Mouse (Mus musculus) CH12.LX (cell line): Measurements from ENCODE around the gene Rpl7l1. TPM values are rescaled to one million over a fixed set of nuclear protein-coding genes. Genes with fewer than 3 reads are reported as not detected.

Source experiments
- DNase-seq: peaks from one replicate; pipeline ENCODE4 v3.0.0-alpha.2; 2013; ENCODE audit errors: extremely low read depth
- H3K27ac ChIP-seq: 2 replicates; pipeline ENCODE4 v1.5.1; 2012; ENCODE audit warnings: low read depth, mild to moderate bottlenecking, control low read depth, moderate library complexity; ENCODE audit not compliant: insufficient read depth
- H3K27me3 ChIP-seq: replicated peaks from 2 replicates; pipeline ENCODE3; 2012; ENCODE audit warnings: inconsistent platforms
- H3K36me3 ChIP-seq, 2 experiments: replicated peaks in 1 of 2; 2 replicates each; pipeline versions ENCODE3 to v1.6.1; 2012; ENCODE audit warnings: inconsistent platforms in 1 of 2, low read length in 1 of 2, mild to moderate bottlenecking in 1 of 2, mixed read lengths in 1 of 2, moderate library complexity in 1 of 2; ENCODE audit not compliant: control insufficient read depth in 1 of 2, insufficient read depth in 1 of 2
- H3K4me1 ChIP-seq, 2 experiments: 2 replicates each; pipeline ENCODE4 v1.6.1; 2012; ENCODE audit warnings: inconsistent platforms in 1 of 2, moderate library complexity in 1 of 2; ENCODE audit not compliant: insufficient read depth in 2 of 2, control insufficient read depth in 1 of 2
- H3K4me2 ChIP-seq: 2 replicates; pipeline ENCODE4 v1.6.1; 2012; ENCODE audit warnings: low read depth, mild to moderate bottlenecking, control low read depth; ENCODE audit not compliant: poor library complexity, insufficient read depth, severe bottlenecking
- H3K4me3 ChIP-seq, 3 experiments: fragments of 150-350 bp in 1 of 3; sonication (generic) in 1 of 3; replicated peaks in 1 of 3; 2 replicates each; pipeline versions ENCODE3 to v1.5.1; 2011 to 2012; ENCODE audit warnings: low read depth in 2 of 3, low read length in 2 of 3, mild to moderate bottlenecking in 2 of 3, moderate library complexity in 2 of 3, control low read depth in 1 of 3, improper control_type of control experiment in 1 of 3, inconsistent platforms in 1 of 3, mixed read lengths in 1 of 3; ENCODE audit not compliant: poor library complexity in 1 of 3
- H3K79me2 ChIP-seq: replicated peaks from 2 replicates; pipeline ENCODE4 v1.6.1; 2012; ENCODE audit warnings: mild to moderate bottlenecking, moderate library complexity; ENCODE audit not compliant: control insufficient read depth, poor library complexity, insufficient read depth, severe bottlenecking; ENCODE audit errors: extremely low read depth
- H3K9ac ChIP-seq: 2 replicates; pipeline ENCODE4 v1.6.1; 2012; ENCODE audit warnings: low read depth, mild to moderate bottlenecking, control low read depth, moderate library complexity; ENCODE audit not compliant: insufficient read depth
- H3K9me3 ChIP-seq: replicated peaks from 2 replicates; pipeline ENCODE3; 2012; ENCODE audit warnings: low read length, inconsistent platforms, mixed read lengths
- ELF1 ChIP-seq: IDR thresholded peaks from 2 replicates; pipeline ENCODE4 v1.6.1; 2014; ENCODE audit warnings: low read depth, mild to moderate bottlenecking, inconsistent platforms, low read length, improper control_type of control experiment
- EP300 ChIP-seq: IDR thresholded peaks from 2 replicates; pipeline ENCODE4 v1.6.1; 2011; ENCODE audit warnings: low read length, improper control_type of control experiment
- GABPA ChIP-seq: IDR thresholded peaks from 2 replicates; pipeline ENCODE4 v1.6.1; 2012; ENCODE audit warnings: low read depth, low read length, improper control_type of control experiment, inconsistent platforms; ENCODE audit not compliant: insufficient replicate concordance
- IRF4 ChIP-seq: IDR thresholded peaks from 2 replicates; pipeline ENCODE4 v1.6.1; 2014; ENCODE audit warnings: low read depth, mild to moderate bottlenecking, inconsistent platforms, low read length, improper control_type of control experiment
- JUN ChIP-seq: IDR thresholded peaks from 2 replicates; pipeline ENCODE4 v1.6.1; 2011; ENCODE audit warnings: low read depth, mild to moderate bottlenecking, low read length, improper control_type of control experiment, moderate library complexity; ENCODE audit not compliant: insufficient read depth
- JUND ChIP-seq: conservative IDR thresholded peaks from 2 replicates; pipeline ENCODE4 v1.6.1; 2011; ENCODE audit warnings: low read depth, low read length, improper control_type of control experiment
- MAFK ChIP-seq: IDR thresholded peaks from 2 replicates; pipeline ENCODE4 v1.6.1; 2011; ENCODE audit warnings: low read length, improper control_type of control experiment; ENCODE audit not compliant: insufficient replicate concordance
- MXI1 ChIP-seq: IDR thresholded peaks from 2 replicates; pipeline ENCODE4 v1.6.1; 2011; ENCODE audit warnings: mild to moderate bottlenecking, low read depth, low read length, improper control_type of control experiment
- MYC ChIP-seq: IDR thresholded peaks from 2 replicates; pipeline ENCODE4 v1.6.1; 2011; ENCODE audit warnings: low read depth, mild to moderate bottlenecking, improper control_type of control experiment, low read length
- NELFE ChIP-seq: IDR thresholded peaks from 2 replicates; pipeline ENCODE4 v1.6.1; 2011; ENCODE audit warnings: low read depth, low read length, improper control_type of control experiment
- NRF1 ChIP-seq: IDR thresholded peaks from 2 replicates; pipeline ENCODE4 v1.6.1; 2014; ENCODE audit warnings: low read depth, mild to moderate bottlenecking, inconsistent platforms, low read length, improper control_type of control experiment, moderate library complexity
- PAX5 ChIP-seq: IDR thresholded peaks from 2 replicates; pipeline ENCODE4 v1.6.1; 2012; ENCODE audit warnings: low read length, inconsistent platforms, mixed read lengths
- RAD21 ChIP-seq: IDR thresholded peaks from 2 replicates; pipeline ENCODE4 v1.6.1; 2011; ENCODE audit warnings: low read depth, mild to moderate bottlenecking, low read length, improper control_type of control experiment, moderate library complexity
- RCOR1 ChIP-seq: conservative IDR thresholded peaks from 2 replicates; pipeline ENCODE4 v1.6.1; 2012; ENCODE audit warnings: low read depth, mild to moderate bottlenecking, inconsistent platforms, low read length, improper control_type of control experiment
- SIN3A ChIP-seq: IDR thresholded peaks from 2 replicates; pipeline ENCODE4 v1.6.1; 2012; ENCODE audit warnings: low read length, improper control_type of control experiment, inconsistent platforms
- SMC3 ChIP-seq: IDR thresholded peaks from 2 replicates; pipeline ENCODE4 v1.6.1; 2011; ENCODE audit warnings: low read depth, low read length, improper control_type of control experiment
- TBP ChIP-seq: conservative IDR thresholded peaks from 2 replicates; pipeline ENCODE4 v1.6.1; 2011; ENCODE audit warnings: low read depth, low read length, improper control_type of control experiment
- TCF12 ChIP-seq: IDR thresholded peaks from 2 replicates; pipeline ENCODE4 v1.6.1; 2014; ENCODE audit warnings: low read depth, mild to moderate bottlenecking, inconsistent platforms, low read length, improper control_type of control experiment
- UBTF ChIP-seq: IDR thresholded peaks from 2 replicates; pipeline ENCODE4 v1.6.1; 2012; ENCODE audit warnings: low read depth, mild to moderate bottlenecking, inconsistent platforms, low read length, improper control_type of control experiment, moderate library complexity
- ZC3H11A ChIP-seq: IDR thresholded peaks from 2 replicates; pipeline ENCODE4 v1.6.1; 2012; ENCODE audit warnings: low read depth, mild to moderate bottlenecking, inconsistent platforms, low read length, improper control_type of control experiment
- ZMIZ1 ChIP-seq: IDR thresholded peaks from 2 replicates; pipeline ENCODE4 v1.6.1; 2012; ENCODE audit warnings: low read depth, mild to moderate bottlenecking, inconsistent platforms, low read length, improper control_type of control experiment
- ZNF384 ChIP-seq: IDR thresholded peaks from 2 replicates; pipeline ENCODE4 v1.6.1; 2012; ENCODE audit warnings: low read depth, low read length, improper control_type of control experiment, inconsistent platforms
- dilution Hi-C: fragments of 300-500 bp; cut with MboI; formaldehyde crosslinking; loops from 2 replicates; pipeline ENCODE4 v1.14.3; 2020; ENCODE audit warnings: low sequenced_read_pairs; ENCODE audit not compliant: extremely low pct_unique_long_range_greater_than_20kb, extremely low pct_ligation_motif_present
- in situ Hi-C: fragments of 300-500 bp; cut with MboI; formaldehyde crosslinking; loops from 3 replicates; pipeline ENCODE4 v1.14.3; 2019; ENCODE audit warnings: low sequenced_read_pairs, low pct_ligation_motif_present, low pct_unique_long_range_greater_than_20kb, mixed read lengths
- polyA plus RNA-seq: library from polyadenylated mRNA; unstranded; fragments of >175 nt; gene quantifications from 2 replicates; pipeline ENCODE4 v1.2.1, GENCODE M21; 2012; ENCODE audit warnings: low read depth; ENCODE audit not compliant: insufficient read length
- total RNA-seq, 2 experiments: library from RNA; depleted of rRNA; stranded (reverse); fragments of 300-350 nt in 1 of 2; fragments of >200 nt in 1 of 2; gene quantifications; 2 replicates each; pipeline ENCODE4 v1.2.3; 2012 to 2014

Gene Rpl7l1
- total and polyA plus RNA-seq, 3 experiments: 160 to 296 (median 261) TPM

DNA sequence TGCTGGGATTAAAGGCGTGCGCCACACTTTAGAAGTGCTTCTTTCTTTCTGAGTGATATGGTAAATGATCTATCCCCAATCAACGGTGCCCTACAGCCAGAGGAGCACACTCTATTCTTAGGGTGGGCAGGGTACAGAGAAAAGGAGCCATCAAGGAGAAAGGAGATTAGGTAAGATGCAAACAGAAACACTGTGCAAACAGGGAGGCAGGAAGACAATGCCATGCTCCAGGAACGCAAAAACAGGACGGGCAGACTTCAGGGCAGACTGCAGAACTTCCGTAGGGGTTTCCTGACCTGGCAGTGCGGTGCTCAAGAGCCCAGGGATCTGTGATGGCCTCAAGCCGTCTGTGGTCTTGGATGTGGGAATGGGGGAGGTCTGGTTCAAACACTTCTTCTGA, 31.2 kb upstream of the Rpl7l1 start:
- no peak overlapping the region for H3K9ac ChIP-seq
- no peak overlapping the region for H3K27ac ChIP-seq
- 0 out of 2 replicates have a peak, but pooled peaks cover 4% of the 10 kb centered on the region for H3K79me2 ChIP-seq
- DNase-seq: no peak
- in situ Hi-C loops: no loop called here
- H3K4me3 ChIP-seq: no peak overlapping the region
- H3K27me3 ChIP-seq: no peaks in the 10 kb centered on the region
- dilution Hi-C loops: no loop called here
- TF ChIP-seq TCF12 (no peak), GABPA (no peak), JUN (no peak)
- H3K4me2 ChIP-seq: no peak overlapping the region
- peaks cover 0 to 2% of the 10 kb centered on the region in 2 experiments; a peak in 1 of 4 replicates for H3K4me1 ChIP-seq
- peaks cover 44 to 82% of the 10 kb centered on the region in 2 experiments for H3K36me3 ChIP-seq
- no peaks in the 10 kb centered on the region for H3K9me3 ChIP-seq

DNA sequence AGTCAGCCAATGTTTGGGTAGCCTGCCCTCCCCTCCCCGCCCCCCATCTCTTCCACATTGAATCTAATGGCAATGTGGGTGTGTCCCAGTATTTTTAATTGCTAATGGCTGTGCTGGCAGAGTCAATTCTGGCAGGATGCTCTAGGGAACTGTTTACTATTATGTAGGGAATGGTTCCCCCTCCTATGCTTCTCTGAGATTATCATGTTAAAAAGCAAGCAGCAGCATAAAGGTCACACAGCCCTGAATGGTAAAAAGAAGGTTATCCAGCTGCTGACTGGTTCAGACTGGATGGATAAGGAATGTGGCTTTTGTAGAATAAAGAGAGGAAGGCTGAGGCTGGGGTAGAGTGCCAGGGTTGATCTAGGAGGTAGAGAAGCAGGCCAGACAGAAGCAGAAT, 30.0 kb upstream of the Rpl7l1 start:
- DNase-seq: no peak
- peaks cover 46 to 82% of the 10 kb centered on the region in 2 experiments for H3K36me3 ChIP-seq
- no peak overlapping the region for H3K9ac ChIP-seq
- no peak overlapping the region for H3K4me3 ChIP-seq
- no peak for TF ChIP-seq NRF1
- no peak for TF ChIP-seq MYC
- TF ChIP-seq SIN3A: no peak
- TF ChIP-seq TBP: no peak
- no peak for TF ChIP-seq JUND
- no peak for TF ChIP-seq RCOR1
- no peak for TF ChIP-seq UBTF
- TF ChIP-seq TCF12: no peak
- TF ChIP-seq MAFK: no peak
- TF ChIP-seq PAX5: no peak
- no peak for TF ChIP-seq MXI1
- TF ChIP-seq ZMIZ1: no peak
- no peak for TF ChIP-seq NELFE
- no peak overlapping the region for H3K27ac ChIP-seq
- dilution Hi-C loops (no loop called here), in situ Hi-C loops (no loop called here)
- no peaks in the 10 kb centered on the region for H3K27me3 ChIP-seq
- H3K4me1 ChIP-seq: peaks cover 0 to 2% of the 10 kb centered on the region in 2 experiments; a peak in 1 of 4 replicates
- H3K9me3 ChIP-seq: no peaks in the 10 kb centered on the region
- no peak overlapping the region for H3K4me2 ChIP-seq
- 0 out of 2 replicates have a peak, but pooled peaks cover 2% of the 10 kb centered on the region for H3K79me2 ChIP-seq

- H3K9ac ChIP-seq: no peak overlapping the region
- no peak overlapping the region for H3K4me3 ChIP-seq
- no peaks in the 10 kb centered on the region for H3K9me3 ChIP-seq
- H3K27me3 ChIP-seq: no peaks in the 10 kb centered on the region
- no peaks in the 10 kb centered on the region for H3K4me1 ChIP-seq
- no peak for DNase-seq
- peaks cover 51 to 85% of the 10 kb centered on the region in 2 experiments for H3K36me3 ChIP-seq
- no peak overlapping the region for H3K4me2 ChIP-seq
- H3K27ac ChIP-seq: no peak overlapping the region
- no peaks in the 10 kb centered on the region for H3K79me2 ChIP-seq
- in situ Hi-C loops: no loop called here
- dilution Hi-C loops: no loop called here
- TF ChIP-seq ELF1: no peak
- TF ChIP-seq MYC: no peak
- no peak for TF ChIP-seq SMC3
- TF ChIP-seq MAFK: no peak
- TF ChIP-seq IRF4: no peak
- no peak for TF ChIP-seq EP300
- TF ChIP-seq SIN3A: no peak
- TF ChIP-seq ZNF384: no peak
- TF ChIP-seq RAD21: no peak
- TF ChIP-seq RCOR1: no peak
- TF ChIP-seq TCF12: no peak
- TF ChIP-seq TBP: no peak
- TF ChIP-seq ZC3H11A: no peak
- no peak for TF ChIP-seq PAX5
- TF ChIP-seq GABPA: no peak
- no peak for TF ChIP-seq ZMIZ1
Measured at GRCm38 (mm10) chr17:46810672-46811071, 28.2 kb upstream of the Rpl7l1 start.
